Mouse (Mus musculus): ENCODE measurements around the gene Hmgn1.
A peak's percentile ranks its signal among the peaks of the same experiment; 100 is the strongest.
"Not testable (repeated sequence)": the region's sequence is repeated elsewhere in the genome, so short reads cannot be mapped to it uniquely, and the experiment has no call there.

Gene Hmgn1

GRCm38 (mm10) chr16:96127657-96128344 lies at the start of gene Hmgn1:
TSS of gene Hmgn1 (minus strand) at chr16:96127729.
- peak; percentile 94 to 97 for DNase-seq (ENCODE audit: low spot score in 2 of 2)

GRCm38 (mm10) chr16:96175399-96175798 lies 47.9 kb upstream of the Hmgn1 start:
- no peak for DNase-seq (ENCODE audit: low spot score in 2 of 2)

DNA sequence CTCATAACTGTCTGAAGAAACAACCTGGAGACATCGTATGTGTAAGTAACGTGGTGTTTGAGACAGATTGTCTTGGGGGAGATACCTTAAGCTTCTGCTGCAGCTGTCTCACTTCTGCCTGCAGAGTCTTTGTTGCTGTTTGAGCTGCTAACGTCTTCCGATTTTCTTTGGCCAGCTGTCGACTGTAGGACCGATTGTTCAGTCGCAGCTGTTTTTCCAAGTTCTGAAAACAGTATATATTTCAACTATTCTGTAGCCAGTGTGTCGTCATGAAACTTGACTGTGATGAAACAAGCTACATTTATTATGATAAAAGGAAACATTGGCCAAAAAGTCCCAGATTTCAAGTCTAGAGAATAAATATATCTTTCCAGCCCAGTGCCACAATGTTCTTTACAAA lies 46.1 kb upstream of the Hmgn1 start:
- DNase-seq (ENCODE audit: low spot score in 2 of 2): no peak

GRCm38 (mm10) chr16:96168837-96169236 lies 41.3 kb upstream of the Hmgn1 start:
- no peak for DNase-seq (ENCODE audit: low spot score in 2 of 2)

DNA sequence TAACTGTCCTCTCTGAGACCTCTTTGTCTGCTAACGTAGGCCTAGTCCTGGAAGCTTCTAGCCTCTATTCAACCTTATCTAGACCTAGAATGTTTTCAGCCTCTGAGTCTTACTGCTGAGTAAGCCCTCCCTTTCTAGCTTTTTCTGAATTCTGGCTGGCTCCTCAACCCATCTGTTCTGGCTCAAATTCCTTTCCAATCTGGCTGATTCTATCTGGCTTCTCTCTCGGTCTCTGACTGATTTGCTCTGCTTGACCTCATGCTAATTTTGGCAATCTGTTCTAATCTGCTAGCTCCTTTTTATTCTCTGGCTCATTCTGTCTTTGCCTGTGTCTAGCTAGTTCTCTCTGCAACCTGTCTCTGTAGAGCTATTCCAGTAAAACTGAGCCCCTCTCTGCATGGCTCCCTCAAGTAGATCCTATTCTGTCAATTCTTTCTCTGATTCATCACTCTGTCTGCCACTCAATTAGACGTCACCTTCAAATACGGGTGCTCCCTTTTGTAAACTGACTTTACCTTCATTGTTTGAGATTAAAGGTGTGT lies 38.3 kb upstream of the Hmgn1 start:
- DNase-seq (ENCODE audit: low spot score in 2 of 2): no peak

DNA sequence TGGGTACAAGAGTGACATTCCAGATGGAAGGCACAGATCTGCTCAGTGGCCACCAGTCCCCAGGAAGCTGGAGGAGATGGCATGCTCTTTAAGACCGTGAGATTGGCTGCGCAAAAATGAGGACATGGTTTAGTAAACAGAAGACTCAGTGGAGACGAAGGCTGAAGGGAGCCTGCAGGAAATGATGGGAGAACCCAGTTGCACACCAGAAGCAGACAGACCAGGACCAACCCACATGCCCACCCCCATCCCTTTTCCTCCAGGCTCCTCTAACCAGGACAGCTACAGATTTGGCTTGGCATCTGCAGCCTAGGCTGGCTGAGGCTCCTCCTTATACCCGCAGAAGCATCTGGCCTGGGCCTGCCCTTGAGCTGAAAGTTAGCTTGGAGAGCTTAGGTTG lies 33.8 kb upstream of the Hmgn1 start:
- no peak for DNase-seq (ENCODE audit: low spot score in 2 of 2)

DNA sequence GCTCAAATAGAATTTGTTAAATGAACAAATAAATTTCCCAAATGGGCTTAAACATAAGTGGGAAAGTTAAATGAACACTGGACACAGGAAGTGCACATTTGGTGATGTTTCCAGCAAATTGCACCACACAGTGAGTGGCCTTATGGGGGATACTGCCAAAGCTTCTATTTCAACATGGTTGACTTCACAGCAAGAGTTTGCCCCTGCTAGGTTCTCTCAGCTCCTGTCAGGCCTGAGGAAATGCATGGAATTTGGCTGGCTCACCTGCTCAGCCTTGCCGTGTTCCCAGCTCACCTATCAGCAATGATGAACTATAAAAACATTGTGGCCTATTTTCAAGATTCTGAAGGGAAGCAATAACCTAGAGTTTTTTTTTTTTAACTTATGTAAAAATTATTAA lies 33.4 kb upstream of the Hmgn1 start:
- no peak for DNase-seq (ENCODE audit: low spot score in 2 of 2)

DNA sequence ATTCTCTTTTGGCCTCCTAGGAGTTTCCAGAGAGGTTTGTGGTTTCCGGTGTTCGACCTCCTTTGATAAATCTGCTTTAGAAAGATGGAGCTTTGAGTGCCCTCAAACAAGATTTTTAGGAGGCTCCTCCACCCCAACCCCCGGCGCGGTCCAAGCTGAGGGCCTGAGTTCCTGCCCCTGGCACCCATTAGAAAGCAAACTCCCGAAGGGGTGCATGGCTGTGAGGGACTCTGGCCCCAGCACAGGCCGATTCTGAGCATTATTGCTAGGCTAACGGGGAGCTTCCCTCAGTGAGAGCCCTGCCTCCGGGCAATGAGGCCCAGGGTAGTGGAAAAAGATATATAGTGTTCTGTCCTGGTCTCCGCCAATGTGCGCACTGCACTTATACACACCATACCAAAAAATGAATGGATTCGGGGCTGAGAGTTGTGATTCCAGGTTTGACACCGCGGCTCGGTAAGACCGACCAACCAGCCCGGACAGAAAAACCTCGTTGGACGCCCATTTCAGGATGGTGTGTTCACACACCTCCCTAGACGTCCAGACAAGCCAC lies 32.3 kb upstream of the Hmgn1 start:
- DNase-seq (ENCODE audit: low spot score in 2 of 2): no peak

DNA sequence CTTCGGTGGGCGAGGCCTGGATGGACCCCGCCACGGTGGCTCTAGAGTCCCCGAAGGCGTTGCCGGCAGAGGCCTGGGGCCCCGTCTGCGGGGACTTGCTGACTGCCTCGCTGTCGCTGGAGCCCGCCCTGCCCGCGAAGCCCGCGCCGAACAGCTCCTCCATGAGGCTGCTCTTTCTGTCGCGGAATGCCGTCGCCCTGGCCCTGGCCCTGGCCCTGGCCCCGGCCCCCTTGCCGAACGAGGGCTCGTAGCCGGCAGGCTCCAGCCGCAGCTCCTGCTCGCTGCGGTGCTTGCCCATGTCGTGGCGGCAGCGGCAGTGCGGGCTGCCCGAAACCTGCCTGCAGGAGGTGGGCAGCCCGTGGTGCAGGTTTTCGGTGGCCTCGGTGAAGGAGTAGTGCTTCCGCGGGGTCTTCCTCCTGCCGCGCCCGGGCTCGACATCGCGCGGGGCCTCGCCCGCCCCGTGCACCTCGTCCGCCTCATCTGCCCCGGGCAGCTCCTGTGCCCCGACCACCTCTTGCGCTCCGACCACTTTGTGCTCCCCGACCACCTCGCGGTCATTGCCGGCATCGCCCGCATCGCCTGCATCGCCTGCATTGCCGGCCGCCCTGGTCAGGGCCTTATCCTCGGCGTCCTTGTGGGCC lies 31.7 kb upstream of the Hmgn1 start:
- DNase-seq (ENCODE audit: low spot score in 2 of 2): peak; percentile 25 to 36

DNA sequence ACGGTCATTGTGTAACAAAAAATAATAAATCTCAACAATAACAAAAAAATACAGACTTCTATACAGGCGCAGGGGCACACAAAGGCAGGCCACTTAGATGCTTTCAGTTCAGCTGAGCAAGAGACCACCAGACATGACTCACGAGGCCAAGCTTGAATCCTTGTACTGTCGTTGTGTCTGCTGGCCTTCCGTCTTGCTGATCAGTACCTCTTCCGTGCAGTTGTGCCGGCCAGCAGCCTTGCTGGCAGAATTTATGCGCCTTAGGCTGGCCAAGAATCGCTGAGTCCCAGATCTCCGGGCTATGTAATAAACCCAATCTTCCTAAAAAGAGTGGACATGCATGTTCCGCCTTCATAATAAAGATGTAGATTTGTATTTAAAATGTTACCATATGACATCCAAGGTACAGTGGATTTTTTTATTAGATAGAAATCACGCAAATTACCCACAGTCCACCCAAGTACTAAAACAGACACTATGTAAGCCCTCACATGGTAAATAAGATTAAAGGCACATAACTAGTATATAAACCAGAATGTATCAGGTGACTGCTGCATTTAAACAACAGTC lies 31.1 kb upstream of the Hmgn1 start:
- DNase-seq (ENCODE audit: low spot score in 2 of 2): no peak

DNA sequence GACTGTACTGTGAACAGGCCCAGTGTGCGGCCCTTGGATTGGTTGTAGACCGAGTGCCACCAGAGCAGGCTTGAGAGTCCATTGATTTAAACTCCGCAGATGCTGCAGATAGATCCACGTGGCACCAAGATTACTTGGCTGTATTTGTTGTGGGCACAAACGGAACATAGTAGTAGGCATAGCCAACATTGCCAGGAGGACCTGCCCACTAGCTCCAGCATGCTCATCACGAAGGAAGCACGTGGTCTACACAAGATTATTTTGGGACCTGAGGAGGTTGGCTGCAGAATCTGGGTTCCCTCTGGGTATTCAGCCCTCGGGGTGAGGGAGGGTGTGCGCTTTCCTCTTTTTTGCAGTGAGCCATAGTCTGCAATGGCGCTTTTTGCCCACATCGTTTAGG lies 29.6 kb upstream of the Hmgn1 start:
- peak; percentile 42 to 59 for DNase-seq (ENCODE audit: low spot score in 2 of 2)

DNA sequence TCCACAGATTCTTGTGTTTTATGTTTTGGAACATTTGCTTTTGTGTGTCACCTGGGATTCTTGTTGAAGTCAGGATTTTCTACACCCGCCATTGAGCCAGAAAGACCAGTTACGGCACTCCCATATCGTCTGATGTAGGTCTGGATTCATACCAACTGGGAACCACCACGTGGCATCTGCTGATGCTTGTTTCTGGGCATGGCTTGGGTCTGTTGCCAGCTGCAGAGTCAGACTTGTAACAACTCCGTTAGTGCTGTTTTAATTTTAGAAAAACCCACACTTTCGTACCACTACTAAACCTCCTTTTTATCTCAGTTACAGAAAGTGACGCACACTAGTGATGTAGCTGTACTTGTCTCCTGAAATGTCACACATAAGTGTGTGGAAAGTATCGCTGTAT lies 28.5 kb upstream of the Hmgn1 start:
- peak; percentile 47 to 61 for DNase-seq (ENCODE audit: low spot score in 2 of 2)

- no peak for DNase-seq (ENCODE audit: low spot score in 2 of 2)
Observed at GRCm38 (mm10) chr16:96154476-96154875, 26.9 kb upstream of the Hmgn1 start.

GRCm38 (mm10) chr16:96151551-96151950 lies 24.0 kb upstream of the Hmgn1 start:
- DNase-seq (ENCODE audit: low spot score in 2 of 2): peak in 1 of 2 experiments; percentile 43

DNA sequence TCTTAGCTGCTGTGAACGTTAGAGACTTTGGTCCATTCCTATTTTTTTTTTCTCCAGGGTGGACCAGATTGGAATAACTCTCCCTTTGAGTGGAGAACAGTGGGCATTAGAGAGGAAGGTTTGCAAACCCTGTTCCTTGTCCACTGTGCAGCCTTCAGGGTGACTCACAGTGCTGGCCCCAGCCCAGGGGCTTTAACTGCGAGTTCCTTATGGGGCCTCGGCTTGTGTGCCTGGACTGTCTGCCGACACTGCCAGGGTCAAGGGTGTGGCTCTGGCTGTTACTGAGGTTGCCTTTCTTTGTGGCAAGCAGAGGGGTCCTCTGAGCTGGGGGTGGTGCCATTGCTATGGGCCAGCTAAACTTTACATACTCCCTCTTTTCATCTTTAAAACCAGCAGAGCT lies 23.5 kb upstream of the Hmgn1 start:
- DNase-seq (ENCODE audit: low spot score in 2 of 2): no peak

- no peak for DNase-seq (ENCODE audit: low spot score in 2 of 2)
Observed at GRCm38 (mm10) chr16:96149311-96149710, 21.8 kb upstream of the Hmgn1 start.

DNA sequence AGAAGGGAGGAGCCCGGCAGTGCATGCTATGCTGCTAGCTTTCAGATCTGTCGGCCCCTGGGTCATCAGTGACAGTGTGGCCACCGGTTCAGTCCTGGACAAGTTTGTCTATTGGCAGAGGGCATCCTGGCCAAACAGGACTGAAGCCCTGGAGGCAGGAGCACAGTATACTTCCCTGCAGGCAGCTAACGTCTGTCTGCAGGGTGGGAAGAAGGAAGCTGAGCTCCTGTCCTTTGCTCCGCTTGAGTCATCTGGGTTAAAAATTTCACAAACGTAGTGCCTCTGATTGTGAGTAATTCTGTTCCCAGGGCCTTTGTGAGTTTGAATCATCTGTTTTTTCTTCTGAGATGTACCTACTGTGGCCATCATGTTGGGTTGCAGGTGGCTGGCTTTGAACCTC lies 21.3 kb upstream of the Hmgn1 start:
- DNase-seq (ENCODE audit: low spot score in 2 of 2): no peak

DNA sequence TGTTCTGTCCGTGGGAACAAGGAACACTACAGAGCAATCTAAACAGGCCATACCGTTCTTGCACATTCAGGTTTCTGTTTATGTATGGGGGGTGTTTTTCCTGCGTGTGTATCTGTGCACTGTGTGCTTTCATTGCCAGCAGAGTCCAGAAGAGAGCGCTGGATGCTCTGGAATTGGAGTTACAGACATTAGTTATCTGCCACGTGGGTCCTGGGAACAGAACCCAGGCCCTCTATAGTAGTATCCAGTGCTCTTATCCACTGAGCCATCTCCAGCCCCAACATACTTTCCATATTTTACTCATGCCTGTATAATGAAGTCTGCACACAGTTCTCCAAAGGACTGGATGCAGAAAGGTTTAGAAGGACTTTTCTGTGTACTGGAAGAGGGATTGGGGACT lies 18.3 kb upstream of the Hmgn1 start:
- DNase-seq (ENCODE audit: low spot score in 2 of 2): no peak

DNA sequence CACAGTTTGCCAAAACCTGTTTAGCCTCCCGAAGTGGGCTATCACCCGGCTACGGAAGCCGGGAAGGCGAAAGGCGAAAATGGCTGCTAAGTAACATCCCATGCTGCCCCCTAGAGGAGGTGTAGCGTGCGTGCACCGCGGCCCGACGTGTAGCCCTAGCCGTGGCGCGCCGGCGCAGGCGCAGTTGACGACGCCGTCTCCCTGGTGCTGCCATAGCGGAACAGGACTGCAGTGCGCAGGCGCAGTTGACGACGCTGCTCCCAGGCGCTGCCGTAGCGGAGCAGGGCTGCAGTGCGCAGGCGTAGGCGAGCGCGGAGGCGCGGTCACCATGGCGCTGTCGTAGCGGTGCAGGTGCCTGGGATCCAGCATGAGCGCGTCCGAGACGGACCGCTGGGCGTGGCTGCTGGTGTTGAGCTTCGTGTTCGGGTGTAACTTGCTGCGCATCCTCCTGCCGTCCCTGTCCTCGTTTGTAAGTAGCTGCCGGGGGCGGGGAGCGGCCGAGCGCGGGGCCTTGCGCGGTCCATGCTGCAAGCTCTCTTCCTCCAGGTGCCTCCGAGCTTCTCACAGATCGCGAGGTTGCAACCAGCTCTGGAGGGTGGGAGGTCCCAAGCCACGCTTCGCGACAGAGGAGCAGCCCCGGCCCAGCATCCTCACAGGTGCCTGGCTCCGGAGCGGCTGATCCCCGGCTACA lies 17.7 kb upstream of the Hmgn1 start, which contains the start of gene Wrb:
Gene Wrb, plus strand, starts transcription at position 298 of the 691 bp plus-strand sequence.
- peak; percentile 98 to 99 for DNase-seq (ENCODE audit: low spot score in 2 of 2)

DNA sequence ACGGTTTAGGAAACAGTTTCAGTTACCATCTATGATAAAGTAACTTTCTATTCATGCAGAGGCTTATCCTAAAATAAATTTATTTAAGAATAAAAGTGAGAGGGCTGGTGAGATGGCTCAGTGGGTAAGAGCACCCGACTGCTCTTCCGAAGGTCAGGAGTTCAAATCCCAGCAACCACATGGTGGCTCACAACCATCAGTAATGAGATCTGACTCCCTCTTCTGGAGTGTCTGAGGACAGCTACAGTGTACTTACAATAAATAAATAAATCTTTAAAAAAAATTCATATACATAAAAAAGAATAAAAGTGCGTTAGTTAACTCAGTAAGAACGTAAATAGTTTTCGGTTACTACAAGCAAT lies 17.2 kb upstream of the Hmgn1 start:
- DNase-seq (ENCODE audit: low spot score in 2 of 2): not testable (repeated sequence)

- no peak for DNase-seq (ENCODE audit: low spot score in 2 of 2)
Observed at GRCm38 (mm10) chr16:96128466-96128865, 937 bp upstream of the Hmgn1 start.

GRCm38 (mm10) chr16:96127288-96127656 lies 257 bp downstream of the Hmgn1 start:
- no peak for DNase-seq (ENCODE audit: low spot score in 2 of 2)
